Mouse (Mus musculus) kidney, embryonic 15.5 days (tissue): ENCODE measurements around the gene Lama1. TPM values are rescaled to one million over a fixed set of nuclear protein-coding genes. Genes with fewer than 3 reads are reported as not detected.
A peak's percentile ranks its signal among the peaks of the same experiment; 100 is the strongest.
"Not testable (repeated sequence)": the region's sequence is repeated elsewhere in the genome, so short reads cannot be mapped to it uniquely, and the experiment has no call there.

Source experiments
- ATAC-seq: fragments of 200-750 bp; cut with Nextera tagmentation; replicated peaks from 2 replicates; pipeline ENCODE4 v1.8.0; 2017; ENCODE audit warnings: moderate TSS enrichment; ENCODE audit not compliant: low FRiP score
- H3K27ac ChIP-seq: fragments of 300-500 bp; sonication (generic); 2 replicates; pipeline ENCODE4 v1.5.1; 2015; ENCODE audit warnings: mild to moderate bottlenecking, inconsistent platforms
- H3K27me3 ChIP-seq: fragments of 300-500 bp; sonication (generic); 2 replicates; pipeline ENCODE4 v1.6.1; 2015; ENCODE audit warnings: inconsistent platforms
- H3K36me3 ChIP-seq: fragments of 300-500 bp; sonication (generic); 2 replicates; pipeline ENCODE4 v1.6.1; 2015; ENCODE audit warnings: inconsistent platforms
- H3K4me1 ChIP-seq: fragments of 300-500 bp; sonication (generic); 2 replicates; pipeline ENCODE4 v1.6.1; 2015; ENCODE audit warnings: inconsistent platforms
- H3K4me2 ChIP-seq: fragments of 300-500 bp; sonication (generic); 2 replicates; pipeline ENCODE4 v1.6.1; 2015; ENCODE audit warnings: moderate library complexity, mild to moderate bottlenecking, inconsistent platforms
- H3K4me3 ChIP-seq: fragments of 300-500 bp; sonication (generic); replicated peaks from 2 replicates; pipeline ENCODE4 v1.5.1; 2015; ENCODE audit warnings: mild to moderate bottlenecking, inconsistent platforms
- H3K9ac ChIP-seq: fragments of 300-500 bp; sonication (generic); 2 replicates; pipeline ENCODE4 v1.6.1; 2015; ENCODE audit warnings: mild to moderate bottlenecking, inconsistent platforms
- H3K9me3 ChIP-seq: fragments of 300-500 bp; sonication (generic); replicated peaks from 2 replicates; pipeline ENCODE4 v1.6.1; 2016; ENCODE audit warnings: inconsistent platforms
- WGBS: fragments of 180-500 bp; shearing (Covaris S2); methylation state at CpG from one replicate; pipeline ENCODE4 v1.1.7; 2015; ENCODE audit warnings: mixed read lengths; 5-methylcytosine and 5-hydroxymethylcytosine counted together
- polyA plus RNA-seq: library from polyadenylated mRNA; unstranded; fragments of >200 nt; fragmentation: Nextera tagmentation; extraction: Ambion mirVana; gene quantifications from 2 replicates; pipeline ENCODE4 v1.2.1, GENCODE M21; 2015

Gene Lama1
- polyA plus RNA-seq, 1 experiment from 2014 or later = 42.1 TPM

DNA sequence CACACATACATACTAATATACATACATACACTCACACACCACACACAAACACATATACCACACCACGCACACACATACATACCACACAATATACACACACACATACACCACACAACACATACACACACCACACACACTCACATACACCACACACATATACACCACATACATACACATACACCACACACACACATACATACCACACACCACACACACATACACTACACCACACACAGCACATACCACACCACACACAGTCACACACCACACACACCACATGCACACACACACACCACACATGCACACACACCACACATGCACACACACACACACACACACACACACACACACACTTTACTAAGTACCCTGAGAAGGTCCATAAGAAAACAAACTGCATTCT, 25.5 kb downstream of the Lama1 start:
- 94% methylated on average over 1 of the region's 1 CpGs for WGBS
- Histone ChIP-seq H3K4me3 (no peak overlapping the region), H3K9me3 (no peaks in the 10 kb centered on the region), H3K4me2 (no peak overlapping the region), H3K27ac (no peak overlapping the region), H3K4me1 (peaks cover 18% of the 10 kb centered on the region; the same call in 1 of the 2 replicates), H3K36me3 (peaks cover 8% of the 10 kb centered on the region; the same call in 1 of the 2 replicates), H3K27me3 (no peaks in the 10 kb centered on the region), H3K9ac (no peak overlapping the region)
- ATAC-seq = no peak

DNA sequence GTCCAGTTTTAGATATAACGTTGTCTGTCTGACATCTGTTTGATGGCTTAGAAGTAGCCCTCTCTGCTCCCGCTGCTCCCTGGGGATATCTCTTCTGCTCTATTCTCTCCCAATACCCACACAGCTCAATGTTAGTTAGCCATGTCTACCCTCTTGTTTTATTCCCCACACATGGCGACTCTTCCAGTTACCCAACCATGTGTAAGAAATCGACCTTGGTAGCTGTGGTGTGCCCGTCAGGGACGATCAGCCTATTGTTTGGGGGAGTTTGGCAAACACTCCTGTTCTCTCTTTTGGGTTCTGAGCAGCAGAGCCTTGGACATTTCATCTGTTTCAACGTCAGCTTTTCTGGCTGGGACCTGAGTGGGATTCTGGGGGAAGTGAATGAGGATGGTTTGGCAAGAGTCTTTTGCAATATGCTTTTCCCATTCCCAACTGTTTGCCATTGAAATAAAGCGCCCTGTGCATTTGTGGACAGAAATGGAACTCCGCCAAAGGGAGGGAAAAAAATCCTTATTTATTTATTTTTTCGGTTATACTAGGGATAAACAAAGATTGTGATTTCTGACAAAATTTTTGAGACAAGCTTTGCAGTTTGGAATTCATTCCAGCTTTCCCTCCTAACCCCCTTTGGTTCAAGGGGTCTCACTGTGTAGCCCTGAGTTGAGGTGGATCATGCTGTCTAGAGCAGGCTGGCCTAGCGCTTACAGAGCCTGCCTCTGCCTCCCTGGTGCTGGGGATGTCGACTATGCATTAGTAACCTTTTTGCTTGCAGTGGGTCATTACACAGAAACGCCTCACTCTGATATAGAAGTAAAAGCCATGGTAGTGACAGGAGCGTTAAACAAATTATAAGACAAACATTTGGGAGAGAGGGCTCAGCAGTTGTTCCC, 26.4 kb downstream of the Lama1 start:
- no peak for ATAC-seq

DNA sequence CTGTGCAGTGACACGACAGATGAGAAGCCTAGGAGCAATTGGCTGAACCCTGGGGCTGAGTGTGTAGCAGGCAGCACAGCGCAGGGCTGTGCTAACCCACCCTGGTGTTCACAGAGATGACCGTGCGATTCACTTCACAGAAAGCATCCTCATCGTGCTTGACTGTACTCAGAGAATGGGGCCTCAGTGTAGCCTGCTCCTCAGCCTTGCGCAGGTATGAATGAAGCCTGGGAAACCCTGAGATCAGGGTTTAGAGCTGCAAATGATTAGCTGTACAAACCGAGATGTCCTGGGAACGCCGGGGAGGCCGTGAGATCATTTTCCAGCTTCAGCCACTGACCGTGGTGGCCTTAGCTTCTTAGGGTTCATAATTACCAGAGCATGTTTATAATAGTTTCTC, 29.5 kb downstream of the Lama1 start:
- Histone ChIP-seq H3K9me3 (no peaks in the 10 kb centered on the region), H3K4me3 (no peak overlapping the region), H3K4me1 (peaks cover 39% of the 10 kb centered on the region), H3K27ac (peak overlapping the region; percentile 49; the same call in 1 of the 2 replicates), H3K4me2 (no peak overlapping the region), H3K36me3 (no peaks in the 10 kb centered on the region), H3K9ac (no peak overlapping the region), H3K27me3 (no peaks in the 10 kb centered on the region)
- peak; percentile 79 for ATAC-seq
- WGBS = 65% methylated on average over 11 of the region's 11 CpGs

More for the DNA sequence above, 26.4 kb downstream of the Lama1 start:
- H3K4me2 ChIP-seq = no peak overlapping the region
- H3K4me3 ChIP-seq = no peak overlapping the region
- H3K4me1 ChIP-seq = peaks cover 18% of the 10 kb centered on the region; the same call in 1 of the 2 replicates
- no peaks in the 10 kb centered on the region for H3K27me3 ChIP-seq
- no peaks in the 10 kb centered on the region for H3K9me3 ChIP-seq
- H3K27ac ChIP-seq = no peak overlapping the region
- WGBS = 72% methylated on average over 14 of the region's 14 CpGs
- 0 out of 2 replicates have a peak, but pooled peaks cover 1% of the 10 kb centered on the region for H3K36me3 ChIP-seq
- H3K9ac ChIP-seq = no peak overlapping the region

- no peak overlapping the region for H3K4me3 ChIP-seq
- 20% methylated on average over 7 of the region's 7 CpGs for WGBS
- peak overlapping the region; percentile 13; the same call in 1 of the 2 replicates for H3K4me2 ChIP-seq
- peak overlapping the region; percentile 77 for H3K27ac ChIP-seq
- peak; percentile 89 for ATAC-seq
- H3K27me3 ChIP-seq = no peaks in the 10 kb centered on the region
- H3K4me1 ChIP-seq = peaks cover 39% of the 10 kb centered on the region
- no peaks in the 10 kb centered on the region for H3K9me3 ChIP-seq
- H3K9ac ChIP-seq = no peak overlapping the region
- H3K36me3 ChIP-seq = no peaks in the 10 kb centered on the region
Measured at GRCm38 (mm10) chr17:67728751-67729150, 31.7 kb downstream of the Lama1 start.

- no peak for ATAC-seq
- Histone ChIP-seq H3K27me3 (no peaks in the 10 kb centered on the region), H3K4me3 (no peak overlapping the region), H3K27ac (peak overlapping the region; percentile 79), H3K9ac (no peak overlapping the region), H3K4me1 (peaks cover 35% of the 10 kb centered on the region), H3K4me2 (no peak overlapping the region), H3K9me3 (no peaks in the 10 kb centered on the region), H3K36me3 (no peaks in the 10 kb centered on the region)
- WGBS = 55% methylated on average over 3 of the region's 3 CpGs
Measured at GRCm38 (mm10) chr17:67731096-67731495, 34.0 kb downstream of the Lama1 start.

DNA sequence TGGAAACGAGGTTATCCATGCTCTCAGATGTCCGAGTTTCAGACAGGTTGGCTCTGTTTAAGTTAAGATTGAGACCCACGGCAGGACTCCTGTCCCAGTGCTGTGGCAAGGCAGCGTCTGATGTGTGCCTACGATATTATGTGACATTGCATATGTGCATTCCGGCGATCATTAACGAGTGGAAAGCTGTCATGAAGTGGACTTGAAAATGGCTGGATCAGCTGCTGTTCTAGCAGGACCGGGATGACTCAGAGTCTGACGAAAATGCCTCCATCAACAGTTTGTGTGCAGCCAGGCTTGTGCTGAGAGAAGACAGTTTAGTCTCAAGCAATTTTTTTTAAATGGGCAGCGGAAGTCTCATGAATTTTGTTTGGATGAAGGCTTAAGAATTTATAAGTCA, 34.9 kb downstream of the Lama1 start:
- ATAC-seq = no peak
- Histone ChIP-seq H3K4me2 (no peak overlapping the region), H3K4me1 (peaks cover 33% of the 10 kb centered on the region), H3K36me3 (no peaks in the 10 kb centered on the region), H3K27ac (peak overlapping the region; percentile 52), H3K9me3 (no peaks in the 10 kb centered on the region), H3K27me3 (no peaks in the 10 kb centered on the region), H3K9ac (no peak overlapping the region), H3K4me3 (no peak overlapping the region)
- WGBS = 80% methylated on average over 11 of the region's 11 CpGs

DNA sequence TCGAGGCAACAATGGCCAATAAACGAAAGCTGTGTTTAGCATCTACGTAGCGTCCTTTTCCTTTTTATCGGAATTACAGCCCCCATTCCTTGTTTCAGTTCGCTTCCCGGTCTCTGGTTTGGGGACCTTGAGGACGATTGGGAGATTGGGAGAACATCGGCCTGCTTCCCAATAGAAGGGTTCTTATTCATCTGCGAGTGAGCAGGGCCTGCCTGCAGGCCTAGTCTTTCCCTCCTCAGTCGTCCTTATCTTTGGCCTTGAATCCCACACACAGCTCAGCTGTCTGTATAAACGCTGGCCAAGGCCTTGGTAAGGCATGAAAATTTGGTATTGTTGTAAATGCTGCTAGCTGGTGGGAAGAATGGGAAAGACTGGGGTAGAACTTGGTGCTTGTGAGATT, 36.5 kb downstream of the Lama1 start:
- no peak overlapping the region for H3K9ac ChIP-seq
- WGBS = 84% methylated on average over 12 of the region's 12 CpGs
- H3K27ac ChIP-seq = no peak overlapping the region
- no peak overlapping the region for H3K4me3 ChIP-seq
- no peak overlapping the region for H3K4me2 ChIP-seq
- H3K4me1 ChIP-seq = peaks cover 29% of the 10 kb centered on the region
- no peaks in the 10 kb centered on the region for H3K9me3 ChIP-seq
- ATAC-seq = no peak
- no peaks in the 10 kb centered on the region for H3K27me3 ChIP-seq
- peaks cover 14% of the 10 kb centered on the region for H3K36me3 ChIP-seq

DNA sequence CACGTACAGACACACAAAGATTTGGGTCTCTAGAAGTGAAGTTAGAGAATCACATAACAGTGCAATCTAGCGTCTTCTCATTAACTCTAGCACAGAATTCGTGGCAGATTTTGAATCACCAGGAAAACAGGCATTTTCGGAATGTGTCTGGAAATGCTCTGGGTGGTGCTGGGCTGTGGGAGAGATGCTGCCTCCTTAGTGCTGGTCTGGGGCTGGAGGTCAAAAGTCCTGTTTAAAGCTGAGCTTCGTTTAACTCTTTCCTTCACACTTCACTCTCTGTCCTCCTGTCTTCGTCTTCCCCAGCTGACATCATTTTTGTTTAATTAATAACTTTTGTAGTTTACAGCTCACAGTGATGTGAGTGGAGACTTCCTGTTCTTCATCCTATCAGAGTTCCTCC, 38.7 kb downstream of the Lama1 start:
- ATAC-seq = peak; percentile 60; the same call in 1 of the 2 replicates
- no peak overlapping the region for H3K27ac ChIP-seq
- H3K4me2 ChIP-seq = no peak overlapping the region
- H3K27me3 ChIP-seq = no peaks in the 10 kb centered on the region
- H3K9me3 ChIP-seq = no peaks in the 10 kb centered on the region
- peaks cover 27% of the 10 kb centered on the region for H3K36me3 ChIP-seq
- no peak overlapping the region for H3K4me3 ChIP-seq
- H3K9ac ChIP-seq = no peak overlapping the region
- 60% methylated on average over 6 of the region's 6 CpGs for WGBS
- peaks cover 14% of the 10 kb centered on the region for H3K4me1 ChIP-seq

DNA sequence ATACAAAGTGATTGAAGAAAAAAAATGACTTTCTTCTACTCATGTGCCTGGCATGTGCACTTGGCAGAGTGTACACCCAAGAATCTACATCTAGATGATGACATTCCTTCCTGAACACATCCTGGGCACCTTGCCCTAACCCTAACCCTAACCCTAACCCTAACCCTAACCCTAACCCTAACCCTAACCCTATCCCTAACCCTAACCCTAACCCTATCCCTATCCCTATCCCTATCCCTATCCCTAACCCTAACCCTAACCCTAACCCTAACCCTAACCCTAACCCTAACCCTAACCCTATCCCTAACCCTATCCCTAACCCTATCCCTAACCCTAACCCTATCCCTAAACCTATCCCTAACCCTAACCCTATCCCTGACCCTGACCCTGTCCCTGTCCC, 44.2 kb downstream of the Lama1 start:
- ATAC-seq, H3K4me3 ChIP-seq, H3K27ac ChIP-seq, H3K4me1 ChIP-seq, H3K9ac ChIP-seq, H3K27me3 ChIP-seq, H3K9me3 ChIP-seq, H3K4me2 ChIP-seq: not testable (repeated sequence)
- H3K36me3 ChIP-seq = peaks cover 49% of the 10 kb centered on the region

GRCm38 (mm10) chr17:67764167-67764871, 67.3 kb downstream of the Lama1 start:
- ATAC-seq = no peak
- Histone ChIP-seq H3K4me2 (no peak overlapping the region), H3K4me3 (no peak overlapping the region), H3K9me3 (no peaks in the 10 kb centered on the region), H3K36me3 (peaks cover 49% of the 10 kb centered on the region), H3K9ac (no peak overlapping the region), H3K27me3 (no peaks in the 10 kb centered on the region), H3K27ac (no peak overlapping the region), H3K4me1 (no peaks in the 10 kb centered on the region)
- WGBS = 86% methylated on average over 9 of the region's 9 CpGs

DNA sequence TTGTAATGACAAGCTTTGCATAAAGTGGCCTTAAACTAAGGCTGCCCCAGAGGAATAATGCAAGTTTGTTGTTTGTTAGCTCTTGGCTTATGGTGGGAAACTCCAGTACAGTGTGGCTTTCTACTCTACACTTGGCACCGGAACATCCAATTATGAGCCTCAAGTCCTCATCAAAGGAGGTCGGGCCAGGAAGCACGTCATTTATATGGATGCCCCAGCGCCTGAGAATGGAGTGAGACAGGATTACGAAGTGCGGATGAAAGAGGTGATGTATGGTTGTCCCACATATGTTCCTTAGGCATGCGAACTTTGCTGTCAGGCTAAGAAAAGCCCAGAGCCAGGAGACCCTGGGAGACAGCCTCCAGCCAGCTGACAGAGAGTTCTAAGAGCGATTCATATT, 76.5 kb downstream of the Lama1 start:
- H3K4me1 ChIP-seq = no peaks in the 10 kb centered on the region
- no peak overlapping the region for H3K4me3 ChIP-seq
- H3K9ac ChIP-seq = no peak overlapping the region
- H3K9me3 ChIP-seq = no peaks in the 10 kb centered on the region
- peaks cover 64% of the 10 kb centered on the region for H3K36me3 ChIP-seq
- no peak overlapping the region for H3K27ac ChIP-seq
- no peak overlapping the region for H3K4me2 ChIP-seq
- ATAC-seq = no peak
- 68% methylated on average over 8 of the region's 8 CpGs for WGBS
- H3K27me3 ChIP-seq = no peaks in the 10 kb centered on the region

DNA sequence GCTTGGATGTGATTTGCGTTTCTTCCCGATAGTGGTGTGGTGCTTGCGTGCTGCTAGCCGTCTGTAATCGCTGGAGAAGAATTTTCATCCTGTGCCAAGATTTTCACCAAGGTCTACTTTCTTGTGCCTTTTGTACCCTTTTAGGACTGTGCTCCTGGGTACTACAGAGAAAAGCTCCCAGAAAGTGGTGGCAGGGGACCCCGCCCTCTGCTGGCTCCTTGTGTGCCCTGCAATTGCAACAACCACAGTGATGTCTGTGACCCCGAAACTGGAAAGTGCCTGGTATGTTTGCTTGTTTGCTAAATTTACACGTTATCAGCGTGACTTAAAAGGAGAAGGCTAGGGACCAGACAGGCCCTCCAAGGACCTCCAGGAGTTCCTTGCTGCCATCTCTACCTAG, 79.7 kb downstream of the Lama1 start:
- no peak for ATAC-seq
- Histone ChIP-seq H3K9ac (no peak overlapping the region), H3K9me3 (no peaks in the 10 kb centered on the region), H3K4me1 (0 out of 2 replicates have a peak, but pooled peaks cover 3% of the 10 kb centered on the region), H3K36me3 (peaks cover 60% of the 10 kb centered on the region), H3K4me3 (no peak overlapping the region), H3K4me2 (no peak overlapping the region), H3K27me3 (no peaks in the 10 kb centered on the region), H3K27ac (no peak overlapping the region)
- 67% methylated on average over 9 of the region's 9 CpGs for WGBS
